Mouse (Mus musculus) left cerebral cortex, adult 11 months (tissue): ENCODE data around the gene Dedd.
A peak's percentile ranks its signal among the peaks of the same experiment; 100 is the strongest.

Source experiments
- DNase-seq: peaks from one replicate; pipeline ENCODE4 v3.0.0; 2022; ENCODE audit warnings: low spot score

Gene Dedd

DNA sequence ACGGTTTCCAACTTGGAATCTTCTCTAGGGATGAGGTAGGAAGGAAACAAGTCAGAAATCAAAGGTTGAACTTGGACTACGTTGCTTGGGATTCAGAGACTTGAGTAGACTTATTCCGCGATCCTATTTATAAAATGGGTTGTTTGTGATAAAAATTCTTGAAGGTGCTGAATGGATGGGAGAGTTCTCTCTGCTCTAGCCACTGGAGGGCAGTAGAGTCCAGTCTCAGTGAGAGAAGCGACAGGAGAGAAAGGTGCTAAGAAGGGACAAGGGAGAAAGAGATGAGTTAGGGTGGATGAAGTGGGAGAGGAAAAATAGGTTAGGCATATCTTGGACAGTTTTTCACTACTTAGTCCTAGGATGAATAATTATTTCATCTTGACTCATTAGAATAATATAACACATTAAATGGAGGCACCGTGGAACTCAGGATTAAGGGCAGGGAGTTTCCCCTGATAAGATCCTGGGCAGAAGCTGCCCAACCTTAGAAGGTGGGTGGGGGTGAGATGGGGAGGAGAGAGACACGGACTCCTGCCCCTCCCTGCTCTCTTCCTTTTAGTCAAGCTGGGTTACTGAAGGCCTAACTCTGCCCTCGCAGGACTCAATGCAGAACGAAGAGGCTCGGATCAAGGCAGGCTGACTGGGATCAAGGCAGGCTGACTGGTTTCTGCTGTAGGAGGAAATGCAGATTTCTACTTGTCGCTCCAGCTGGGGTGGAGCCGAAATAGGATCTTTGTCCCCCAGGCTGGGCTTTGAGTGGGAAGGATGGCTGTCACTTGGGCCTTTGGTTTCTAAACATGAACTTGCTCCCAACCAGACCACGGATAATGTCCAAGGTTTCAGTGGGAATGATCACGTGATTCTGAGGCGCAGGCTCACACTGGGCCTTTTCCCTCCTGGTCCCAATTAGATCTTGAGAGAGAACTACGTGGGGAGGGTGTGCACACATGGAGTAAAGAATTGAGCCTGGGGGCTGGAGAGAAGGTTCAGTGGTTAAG is 32.5 kb downstream of the Dedd start:
- no peak for DNase-seq

DNA sequence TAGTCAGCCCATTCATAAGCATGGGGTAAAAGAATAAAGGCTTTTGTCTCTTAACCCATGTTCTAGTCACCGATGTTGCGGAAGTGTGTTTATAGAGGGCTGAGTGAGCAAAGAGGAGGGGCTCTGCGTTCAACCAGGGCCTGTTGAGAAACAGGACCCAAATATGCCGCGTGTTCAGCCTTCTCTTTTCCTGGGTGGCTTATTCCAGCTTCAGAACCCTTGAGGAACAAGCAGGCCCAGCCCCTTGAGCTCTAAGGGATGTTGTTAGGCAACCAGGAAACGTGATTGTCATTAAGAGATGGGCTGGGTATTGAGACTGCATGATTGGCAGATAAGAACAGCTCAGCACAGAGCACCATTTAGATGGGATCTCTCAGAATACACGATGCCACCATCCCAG is 37.0 kb downstream of the Dedd start:
- no peak for DNase-seq

DNA sequence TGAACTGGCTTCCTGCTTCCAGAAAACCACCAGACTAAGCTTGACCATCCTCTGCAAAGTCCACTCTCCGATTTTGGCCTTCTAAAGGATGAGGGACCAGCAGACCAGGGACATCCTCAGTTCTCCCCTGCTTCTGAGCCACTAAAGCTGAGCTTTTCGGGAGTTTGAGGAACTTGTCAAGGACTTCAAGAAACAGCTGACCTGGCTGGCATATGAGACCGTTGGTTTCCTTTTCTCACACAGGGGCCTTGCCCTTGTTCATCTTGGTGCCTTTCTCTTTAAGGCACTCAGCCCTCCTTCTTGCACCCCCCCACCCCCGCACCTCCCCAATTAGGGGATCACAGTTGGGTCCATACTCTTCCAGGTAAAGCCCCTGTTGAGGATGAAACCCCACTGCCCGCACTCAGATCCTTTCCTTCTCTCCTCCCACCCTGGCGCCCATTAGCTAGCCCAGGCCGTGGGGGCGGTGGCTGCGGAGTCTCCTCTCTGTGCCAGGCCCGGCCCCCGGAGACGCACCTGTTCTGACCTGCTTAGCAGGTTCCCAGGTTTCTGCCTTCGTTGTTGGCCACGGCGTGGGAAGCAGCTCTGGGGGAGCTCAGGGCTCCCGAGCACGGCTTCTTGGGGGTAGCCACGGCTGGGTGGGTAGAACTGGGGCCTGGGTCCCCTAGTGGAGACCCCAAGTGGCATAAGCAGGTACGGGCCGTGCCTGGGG is 41.1 kb downstream of the Dedd start, which contains the start of gene Nectin4:
Nectin4 (plus strand) TSS at position 255 of the 712 bp plus-strand sequence.
- no peak for DNase-seq

DNA sequence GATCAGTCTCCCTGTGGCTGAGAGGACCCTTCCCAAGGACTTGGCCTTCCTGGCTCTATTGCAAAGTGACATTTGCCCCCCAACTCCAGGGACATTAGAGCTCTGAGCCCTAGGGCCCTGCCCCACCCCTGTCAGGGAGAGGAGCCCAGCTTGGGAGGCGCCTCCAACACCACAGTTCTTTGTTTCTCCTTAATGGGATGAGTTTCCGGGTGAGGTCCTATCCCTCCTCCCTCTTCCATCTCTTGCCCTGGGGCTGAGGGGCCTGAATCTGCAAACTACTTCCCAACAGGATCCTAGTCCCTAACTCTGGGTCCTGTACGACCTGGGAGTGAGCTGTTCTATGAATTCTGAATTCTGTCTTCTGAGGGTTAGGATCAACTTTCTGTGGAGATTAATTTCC is 43.9 kb downstream of the Dedd start:
- DNase-seq: no peak

DNA sequence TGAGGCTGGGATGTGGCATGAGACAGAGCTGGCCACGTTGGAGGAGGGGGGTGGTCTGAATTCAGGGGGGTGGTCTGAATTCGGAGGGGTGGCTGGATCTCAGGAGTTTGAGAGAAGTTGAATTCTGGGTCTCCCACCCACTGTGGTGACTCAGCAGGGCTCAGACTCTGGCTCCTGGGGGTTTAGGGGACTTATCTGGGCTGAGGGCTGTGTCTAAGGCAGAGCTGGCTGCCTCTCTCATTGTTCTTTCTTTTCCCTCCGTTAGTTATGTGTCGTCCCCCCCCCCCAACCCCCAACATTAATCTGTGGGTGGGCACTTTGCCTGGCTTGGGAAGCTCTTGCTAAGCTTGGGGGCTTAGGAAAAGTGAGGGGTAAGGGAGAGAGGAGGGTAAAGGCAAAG is 45.0 kb downstream of the Dedd start:
- DNase-seq: no peak

DNA sequence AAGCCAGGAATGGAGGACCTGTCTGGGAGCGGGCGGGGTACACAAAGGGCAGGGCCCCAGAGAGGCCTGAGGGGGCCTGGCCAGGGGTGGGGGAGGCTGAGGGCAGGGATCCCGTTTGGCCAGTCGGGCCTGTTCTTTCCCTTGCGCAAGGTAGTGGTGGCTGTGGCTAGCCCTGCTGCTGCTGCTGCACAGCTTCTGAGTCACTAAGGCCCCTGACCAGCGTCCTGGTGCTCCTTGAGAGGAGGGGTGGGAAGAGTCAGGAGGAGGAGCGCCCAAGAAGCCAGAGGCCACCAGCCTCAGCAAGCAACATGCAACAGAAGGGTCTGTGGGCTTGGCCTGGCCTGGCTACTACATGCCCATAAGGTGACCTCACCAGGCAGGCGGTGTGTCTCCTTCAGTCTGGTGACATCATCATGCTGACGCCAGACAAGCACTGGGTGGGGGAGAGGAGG is 46.7 kb downstream of the Dedd start:
- DNase-seq: no peak

DNA sequence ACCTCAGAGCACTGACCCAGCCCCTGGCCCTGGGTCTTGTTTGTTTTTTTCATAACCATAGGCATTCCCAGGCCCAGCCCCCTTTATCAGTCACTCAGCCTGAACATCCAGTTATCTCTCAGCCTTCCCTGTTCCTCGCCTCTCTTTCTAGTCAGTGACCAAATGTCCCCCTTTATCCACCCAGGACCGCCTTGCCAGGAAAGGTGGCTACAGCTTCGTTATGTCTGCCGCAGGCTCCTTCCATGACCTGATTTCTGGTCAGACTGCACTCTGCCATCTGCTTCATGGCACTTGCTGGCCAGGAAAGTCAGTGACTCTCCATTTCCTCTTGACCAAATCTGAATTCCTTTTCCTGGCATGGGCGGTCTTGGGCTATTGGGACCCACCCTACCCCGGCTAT is 49.4 kb downstream of the Dedd start:
- DNase-seq: no peak

DNA sequence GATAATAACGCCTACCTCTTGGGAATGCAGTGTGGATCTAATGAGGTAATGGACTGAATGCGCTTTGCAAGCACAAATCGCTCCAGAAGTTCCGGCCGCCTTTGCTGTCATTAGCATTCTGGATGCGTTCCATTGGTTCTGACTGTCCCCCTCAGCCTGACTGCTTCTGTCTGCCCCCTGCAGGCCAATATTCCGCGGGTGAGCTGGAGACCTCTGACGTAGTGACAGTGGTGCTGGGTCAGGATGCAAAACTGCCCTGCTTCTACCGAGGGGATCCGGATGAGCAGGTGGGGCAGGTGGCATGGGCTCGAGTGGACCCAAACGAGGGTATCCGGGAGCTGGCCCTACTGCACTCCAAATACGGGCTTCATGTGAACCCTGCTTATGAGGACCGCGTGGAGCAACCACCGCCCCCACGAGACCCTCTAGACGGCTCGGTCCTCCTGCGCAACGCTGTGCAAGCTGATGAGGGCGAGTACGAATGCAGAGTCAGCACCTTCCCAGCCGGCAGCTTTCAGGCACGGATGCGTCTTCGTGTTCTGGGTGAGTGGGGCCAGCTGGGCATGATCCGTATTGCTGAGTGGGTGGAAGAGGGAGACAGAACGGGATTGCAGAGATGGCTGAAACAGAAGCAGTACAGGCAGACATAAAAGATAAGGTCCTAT is 51.1 kb downstream of the Dedd start:
- peak; percentile 63 for DNase-seq

DNA sequence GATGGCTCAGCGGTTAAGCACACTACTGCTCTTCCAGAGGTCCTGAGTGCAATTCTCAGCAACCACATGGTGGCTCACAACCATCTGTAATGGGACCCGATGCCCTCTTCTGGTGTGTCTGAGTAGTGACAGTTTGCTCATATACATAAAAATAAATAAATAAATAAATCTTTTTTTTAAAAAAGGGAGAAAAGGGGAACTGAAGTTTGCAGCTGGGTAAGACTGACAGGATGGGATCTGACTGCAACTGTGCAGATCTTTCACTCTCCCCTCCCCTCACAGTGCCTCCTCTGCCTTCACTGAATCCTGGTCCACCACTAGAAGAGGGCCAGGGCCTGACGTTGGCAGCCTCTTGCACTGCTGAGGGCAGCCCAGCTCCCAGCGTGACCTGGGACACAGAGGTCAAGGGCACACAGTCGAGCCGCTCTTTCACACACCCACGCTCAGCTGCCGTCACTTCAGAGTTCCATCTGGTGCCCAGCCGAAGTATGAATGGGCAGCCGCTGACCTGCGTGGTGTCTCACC is 53.2 kb downstream of the Dedd start:
- DNase-seq: no peak

DNA sequence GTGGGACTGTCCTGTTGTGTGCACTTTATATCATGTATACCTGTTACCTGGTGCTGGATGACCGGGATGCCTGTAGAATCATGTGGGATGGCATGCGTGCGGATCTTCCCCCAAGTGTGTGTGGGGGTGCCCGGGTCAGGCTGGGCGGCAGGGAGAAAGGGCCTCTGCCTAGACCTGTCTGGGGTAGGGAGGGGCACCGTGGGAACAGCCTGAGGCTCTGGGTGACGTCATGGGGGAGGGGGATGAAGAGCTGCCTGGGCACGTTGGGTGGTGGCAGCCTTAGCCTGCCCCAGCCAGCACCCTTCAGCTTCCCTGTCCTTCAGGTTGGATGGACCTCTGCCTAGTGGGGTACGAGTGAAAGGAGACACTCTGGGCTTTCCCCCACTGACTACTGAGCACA is 55.4 kb downstream of the Dedd start:
- no peak for DNase-seq

DNA sequence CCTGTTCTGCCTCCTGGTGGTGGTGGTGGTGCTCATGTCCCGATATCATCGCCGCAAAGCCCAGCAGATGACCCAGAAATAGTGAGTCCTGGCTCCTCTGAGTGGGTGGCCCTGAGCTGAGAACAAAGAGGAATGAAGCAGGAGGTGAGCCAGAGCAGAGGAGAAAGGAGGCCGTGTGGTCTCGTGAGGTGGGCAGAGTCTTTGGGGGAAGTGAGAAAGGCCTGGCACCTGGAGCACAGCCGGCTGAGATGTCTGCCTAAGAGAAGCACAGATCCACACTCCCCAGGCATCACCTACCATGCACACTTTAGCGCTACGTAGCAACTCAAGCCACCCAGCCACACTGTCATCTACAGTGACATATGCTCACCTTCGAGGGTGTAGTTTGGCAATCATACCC is 56.2 kb downstream of the Dedd start:
- DNase-seq: no peak

DNA sequence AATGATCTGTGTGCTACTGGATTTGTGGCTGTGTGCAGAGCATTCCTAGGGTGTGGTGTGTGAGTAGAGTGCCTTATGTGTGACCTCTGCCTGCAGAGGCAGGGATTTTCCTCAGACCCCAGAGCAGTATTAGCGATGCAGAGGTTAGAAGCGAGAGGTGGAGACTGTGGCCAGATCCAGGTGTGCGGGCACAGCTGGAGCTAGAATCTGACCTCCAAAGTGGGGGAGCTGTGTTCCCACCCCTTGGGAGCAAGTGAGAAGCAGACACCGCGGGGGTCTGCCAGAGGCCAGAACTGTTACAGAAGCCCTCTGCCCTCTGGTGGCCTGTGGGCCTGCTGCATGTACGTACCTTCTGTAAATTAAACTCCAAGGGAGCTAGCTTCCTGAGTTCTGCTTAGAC is 58.2 kb downstream of the Dedd start:
- no peak for DNase-seq

DNA sequence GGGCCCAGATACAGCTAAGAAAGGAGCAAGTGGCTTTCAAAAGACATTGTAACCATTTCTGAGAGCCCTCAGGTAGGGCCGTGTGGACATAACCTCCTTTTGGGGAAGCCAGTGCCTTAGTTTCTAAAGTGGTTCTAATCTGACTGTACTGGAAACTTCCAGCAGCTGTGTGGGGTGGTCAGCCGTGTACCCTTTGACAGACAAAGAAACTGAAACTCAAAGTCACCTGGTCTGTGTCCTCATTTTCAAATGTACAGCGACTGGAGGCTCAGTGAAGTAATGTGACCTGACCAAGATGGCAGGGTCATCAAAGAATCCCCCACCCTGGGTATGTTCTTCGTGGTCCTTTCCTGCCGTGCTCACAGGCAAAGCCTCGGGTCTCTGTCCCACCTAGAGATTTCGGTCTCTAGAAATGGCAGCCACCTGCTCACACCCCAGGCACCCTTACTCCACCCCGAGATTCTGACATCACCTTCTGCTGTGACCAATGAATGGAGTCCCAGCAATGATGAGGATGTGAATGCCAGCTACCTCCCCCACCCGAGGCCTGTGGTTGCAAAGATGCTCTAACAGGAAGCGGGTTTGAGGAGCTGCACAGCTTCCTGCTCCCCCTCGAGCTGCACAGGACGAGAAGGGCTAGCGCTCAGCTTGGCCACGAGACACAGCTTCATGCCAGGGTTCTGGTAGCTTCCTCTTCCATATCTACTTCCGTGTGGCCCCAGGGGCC is 59.6 kb downstream of the Dedd start, which contains the start of gene Arhgap30:
Arhgap30 (plus strand) TSS at position 579 of the 727 bp plus-strand sequence.
- no peak for DNase-seq

DNA sequence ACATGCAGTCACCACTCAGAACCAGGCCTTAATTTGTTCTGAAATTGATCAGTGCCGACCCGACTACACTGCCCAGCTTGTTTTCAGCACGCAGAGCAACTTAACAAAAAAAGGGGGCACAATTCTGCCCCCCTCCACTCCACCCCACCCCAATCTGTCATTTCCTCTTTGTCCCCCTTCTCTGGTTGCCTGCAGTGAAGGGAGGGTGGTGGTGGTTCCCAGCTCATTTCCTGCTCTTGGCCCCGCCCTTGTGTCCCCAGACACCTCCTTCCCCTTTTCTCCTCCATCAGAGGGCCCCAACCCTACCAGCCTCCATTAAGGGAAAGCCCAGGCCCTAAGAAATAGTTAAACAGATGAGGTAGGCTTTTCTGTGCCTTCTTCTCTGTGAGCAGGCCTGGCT is 61.2 kb downstream of the Dedd start:
- DNase-seq: no peak
